12 mouse cellular contexts compared by ENCODE assay signal in the genomic region with DNA sequence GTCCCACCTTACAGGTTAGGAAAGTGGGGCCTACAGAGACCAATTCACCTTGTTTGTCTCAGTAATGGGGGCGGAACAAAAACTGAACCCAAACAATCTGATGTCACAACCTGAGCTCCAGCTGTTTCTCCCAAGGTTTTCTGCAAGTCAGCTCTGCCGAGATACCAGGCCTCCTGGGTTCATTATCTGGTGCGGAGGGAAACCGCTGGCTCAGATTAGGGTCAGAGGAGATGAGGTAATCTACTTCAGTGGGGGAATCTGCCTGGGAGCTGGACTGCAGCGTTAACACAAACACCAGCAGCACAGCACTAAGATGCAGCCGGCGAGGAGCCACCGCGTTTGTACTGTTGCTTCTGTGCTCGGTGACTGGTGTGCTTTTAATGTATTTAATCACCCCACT.
DNase-seq lines count a peak whose midpoint lies in the region; ATAC-seq and TF ChIP-seq lines count a peak whose summit lies in the region.
"Had no signal": no experiment of that assay in that cellular context is flagged by ENCODE, and none has a peak within 500 bp of the region (broad histone marks: within the 10 kb centered on the region; RNA-seq: fewer than 3 reads in every experiment).

No protein-coding gene starts in this region.

- no peaks in the 10 kb centered on the region for H3K9me3 ChIP-seq in heart, embryonic 16.5 days (replicated peaks; ENCODE audit: control insufficient read depth, low read length)
- H3K9me3 ChIP-seq in MEL (replicated peaks; ENCODE audit: insufficient read depth, low read length), result no peaks in the 10 kb centered on the region
- no peaks in the 10 kb centered on the region for H3K9me3 ChIP-seq in liver, postnatal 0 days (ENCODE audit: low read length)
- no peaks in the 10 kb centered on the region for H3K9me3 ChIP-seq in midbrain, embryonic 16.5 days (replicated peaks; ENCODE audit: control insufficient read depth, low read length, poor library complexity, severe bottlenecking)
- H3K9me3 ChIP-seq: forebrain, embryonic 13.5 days; limb, embryonic 12.5 days had no signal

- no peak overlapping the region for H3K4me3 ChIP-seq in heart, embryonic 16.5 days (ENCODE audit: low read length)
- H3K4me3 ChIP-seq in MEL (ENCODE audit: control insufficient read depth in 1 of 2, insufficient read depth in 1 of 2, low read depth in 2 of 2, low read length in 2 of 2), result no peak overlapping the region
- no peak overlapping the region for H3K4me3 ChIP-seq in liver, postnatal 0 days (ENCODE audit: low read depth, low read length)
- H3K4me3 ChIP-seq in midbrain, embryonic 16.5 days (ENCODE audit: low read depth, low read length), result no peak overlapping the region
- H3K4me3 ChIP-seq: forebrain, embryonic 13.5 days; limb, embryonic 12.5 days had no signal

- TF ChIP-seq POLR2A in MEL (IDR thresholded peaks at IDR 0.05; ENCODE audit: control insufficient read depth in 1 of 2, insufficient read depth in 1 of 2, low read depth in 1 of 2, low read length in 2 of 2, poor library complexity in 1 of 2), result no peak

- intact Hi-C loops in heart, postnatal 25 days (cut with DNase I), result no loop called here

- no peak for DNase-seq in heart, postnatal 25 days (ENCODE audit: low spot score)
- DNase-seq in MEL (ENCODE audit: low read depth, low spot score), result peak; percentile 91
- DNase-seq in liver, postnatal 0 days, result peak; percentile 43
- no peak for DNase-seq in urinary bladder, postnatal 36 days (ENCODE audit: low spot score in 2 of 2)
- DNase-seq: cerebellum, adult 18-20 months; thymus, adult 18-20 months had no signal

- peaks cover 4% of the 10 kb centered on the region for H3K4me1 ChIP-seq in heart, embryonic 16.5 days (ENCODE audit: control insufficient read depth, insufficient read depth, low read length)
- H3K4me1 ChIP-seq in MEL (ENCODE audit: control insufficient read depth in 1 of 2, insufficient read depth in 2 of 2, low read length in 2 of 2), result peaks cover 12 to 27% of the 10 kb centered on the region in 2 experiments
- H3K4me1 ChIP-seq in liver, postnatal 0 days (ENCODE audit: insufficient read depth), result peaks cover 13% of the 10 kb centered on the region
- H3K4me1 ChIP-seq in midbrain, embryonic 16.5 days (ENCODE audit: control insufficient read depth, insufficient read depth, low read length), result 0 out of 2 replicates have a peak, but pooled peaks cover 2% of the 10 kb centered on the region

- H3K27ac ChIP-seq in heart, embryonic 16.5 days (ENCODE audit: low read length), result no peak overlapping the region
- no peak overlapping the region for H3K27ac ChIP-seq in MEL (ENCODE audit: control insufficient read depth, low read depth, low read length)
- no peak overlapping the region for H3K27ac ChIP-seq in liver, postnatal 0 days (ENCODE audit: low read depth)
- no peak overlapping the region for H3K27ac ChIP-seq in midbrain, embryonic 16.5 days (ENCODE audit: low read length)
- H3K27ac ChIP-seq: forebrain, embryonic 13.5 days; limb, embryonic 12.5 days had no signal

- no peak for TF ChIP-seq CTCF in MEL (IDR thresholded peaks at IDR 0.05 in 2 of 3, conservative IDR thresholded peaks at IDR 0.05 in 1 of 3; ENCODE audit: control insufficient read depth in 1 of 3, insufficient read depth in 1 of 3, low read depth in 2 of 3, low read length in 3 of 3, poor library complexity in 1 of 3, severe bottlenecking in 1 of 3)
- no peak for TF ChIP-seq CTCF in liver, postnatal 0 days (IDR thresholded peaks at IDR 0.05; ENCODE audit: low read depth)

- no peak for TF ChIP-seq RAD21 in MEL (IDR thresholded peaks at IDR 0.05; ENCODE audit: low read depth, low read length)

- no peaks in the 10 kb centered on the region for H3K79me2 ChIP-seq in MEL (ENCODE audit: control insufficient read depth, insufficient read depth, low read length, poor library complexity)

- H3K27me3 ChIP-seq in heart, embryonic 16.5 days (ENCODE audit: control insufficient read depth, insufficient read depth, low read length), result no peaks in the 10 kb centered on the region
- H3K27me3 ChIP-seq in MEL (ENCODE audit: control insufficient read depth in 1 of 2, insufficient read depth in 2 of 2, low read length in 2 of 2), result no peaks in the 10 kb centered on the region
- H3K27me3 ChIP-seq in liver, postnatal 0 days (ENCODE audit: insufficient read depth, low read length), result no peaks in the 10 kb centered on the region
- no peaks in the 10 kb centered on the region for H3K27me3 ChIP-seq in midbrain, embryonic 16.5 days (ENCODE audit: control insufficient read depth, insufficient read depth, low read depth, low read length)
- H3K27me3 ChIP-seq: forebrain, embryonic 13.5 days; limb, embryonic 12.5 days had no signal

- ATAC-seq in heart, embryonic 16.5 days (replicated peaks; ENCODE audit: extremely low read depth, insufficient read depth, low FRiP score), result 0 out of 2 replicates have a peak, but pooled peaks have one; percentile 38
- peak; percentile 52 for ATAC-seq in common myeloid progenitor, adult 5-6 weeks (replicated peaks; ENCODE audit: low read depth, poor library complexity, severe bottlenecking)
- ATAC-seq in liver, postnatal 0 days, result peak; percentile 62
- no peak for ATAC-seq in midbrain, embryonic 16.5 days
- ATAC-seq in erythroid progenitor cell, adult 5-6 weeks (replicated peaks; ENCODE audit: low FRiP score, poor library complexity, severe bottlenecking), result no peak
- ATAC-seq: forebrain, embryonic 13.5 days had no signal

- WGBS in heart, embryonic 16.5 days, result 50% methylated on average over 10 of the region's 10 CpGs
- WGBS in liver, postnatal 0 days (ENCODE audit: insufficient replicate concordance), result 19% methylated on average over 10 of the region's 10 CpGs
- WGBS in midbrain, embryonic 16.5 days, result 55% methylated on average over 10 of the region's 10 CpGs

- no peaks in the 10 kb centered on the region for H3K36me3 ChIP-seq in heart, embryonic 16.5 days (ENCODE audit: control insufficient read depth, insufficient read depth)
- H3K36me3 ChIP-seq in MEL (ENCODE audit: control insufficient read depth in 1 of 2, insufficient read depth in 2 of 2, low read length in 2 of 2), result peaks cover 0 to 29% of the 10 kb centered on the region in 2 experiments; a peak in 2 of 4 replicates
- H3K36me3 ChIP-seq in liver, postnatal 0 days (replicated peaks; ENCODE audit: insufficient read depth, low read length), result no peaks in the 10 kb centered on the region
- H3K36me3 ChIP-seq in midbrain, embryonic 16.5 days (ENCODE audit: control insufficient read depth, insufficient read depth, low read length), result peaks cover 6% of the 10 kb centered on the region

- TF ChIP-seq EP300 in MEL (IDR thresholded peaks at IDR 0.05; ENCODE audit: low read depth in 1 of 2, low read length in 2 of 2), result peak; percentile 93 to 97
- peak; percentile 84 for TF ChIP-seq EP300 in liver, postnatal 0 days (IDR thresholded peaks at IDR 0.05; ENCODE audit: low read depth)

- H3K4me2 ChIP-seq in heart, embryonic 16.5 days (ENCODE audit: low read depth, low read length), result no peak overlapping the region
- no peak overlapping the region; the same call in 1 of the 2 replicates for H3K4me2 ChIP-seq in liver, postnatal 0 days (ENCODE audit: low read depth, low read length)
- H3K4me2 ChIP-seq in midbrain, embryonic 16.5 days (ENCODE audit: low read length), result no peak overlapping the region
- H3K4me2 ChIP-seq: forebrain, embryonic 13.5 days; limb, embryonic 12.5 days had no signal

- no peak overlapping the region for H3K9ac ChIP-seq in heart, embryonic 16.5 days (ENCODE audit: low read length)
- H3K9ac ChIP-seq in MEL (ENCODE audit: control insufficient read depth, low read depth, low read length, poor library complexity, severe bottlenecking), result no peak overlapping the region
- no peak overlapping the region for H3K9ac ChIP-seq in liver, postnatal 0 days (replicated peaks)
- H3K9ac ChIP-seq in midbrain, embryonic 16.5 days (ENCODE audit: low read depth, low read length), result no peak overlapping the region
- H3K9ac ChIP-seq: forebrain, embryonic 13.5 days; limb, embryonic 12.5 days had no signal

TF ChIP-seq in MEL, 35 proteins besides CTCF, POLR2A, EP300 and RAD21 (continues in another document):
- TF ChIP-seq GABPA (IDR thresholded peaks at IDR 0.05; ENCODE audit: low read depth, low read length) (0 out of 2 replicates have a peak, but pooled peaks have one; percentile 39), ELF1 (IDR thresholded peaks at IDR 0.05; ENCODE audit: low read depth, low read length) (0 out of 2 replicates have a peak, but pooled peaks have one; percentile 34), POLR2AphosphoS5 (IDR thresholded peaks at IDR 0.05; ENCODE audit: borderline replicate concordance, low read depth, low read length) (no peak), JUND (IDR thresholded peaks at IDR 0.05; ENCODE audit: low read depth, low read length) (no peak), RCOR1 (IDR thresholded peaks at IDR 0.05; ENCODE audit: low read depth, low read length) (peak; percentile 100), UBTF (IDR thresholded peaks at IDR 0.05; ENCODE audit: borderline replicate concordance, insufficient read depth, low read depth, low read length) (no peak), USF1 (IDR thresholded peaks at IDR 0.05; ENCODE audit: low read depth, low read length) (no peak), ZKSCAN1 (IDR thresholded peaks at IDR 0.05; ENCODE audit: low read depth, low read length) (no peak; the same call in 1 of the 2 replicates), ZNF384 (IDR thresholded peaks at IDR 0.05; ENCODE audit: low read depth, low read length) (no peak), TCF12 (IDR thresholded peaks at IDR 0.05; ENCODE audit: low read depth, low read length) (peak; percentile 96), SMC3 (IDR thresholded peaks at IDR 0.05; ENCODE audit: low read depth, low read length) (peak; percentile 11; the same call in 1 of the 2 replicates), TBP (IDR thresholded peaks at IDR 0.05; ENCODE audit: low read depth, low read length) (0 out of 2 replicates have a peak, but pooled peaks have one; percentile 49), GATA1 (IDR thresholded peaks at IDR 0.05; ENCODE audit: low read depth, low read length) (peak; percentile 98), MXI1 (IDR thresholded peaks at IDR 0.05; ENCODE audit: low read depth, low read length) (peak; percentile 69), MAZ (IDR thresholded peaks at IDR 0.05; ENCODE audit: low read depth, low read length) (no peak; the same call in 1 of the 2 replicates), SIN3A (IDR thresholded peaks at IDR 0.05; ENCODE audit: low read length) (peak; percentile 97), USF2 (IDR thresholded peaks at IDR 0.05; ENCODE audit: borderline replicate concordance in 1 of 2, insufficient read depth in 1 of 2, low read depth in 1 of 2, low read length in 2 of 2) (no peak), ZMIZ1 (IDR thresholded peaks at IDR 0.05; ENCODE audit: low read depth, low read length) (no peak), NELFE (IDR thresholded peaks at IDR 0.05; ENCODE audit: low read depth, low read length) (no peak), POLR2AphosphoS2 (IDR thresholded peaks at IDR 0.05; ENCODE audit: low read length) (no peak), CHD2 (IDR thresholded peaks at IDR 0.05; ENCODE audit: low read length) (no peak), ETS1 (IDR thresholded peaks at IDR 0.05; ENCODE audit: low read depth, low read length) (peak; percentile 100)

Comparison
In these comparisons a context has a peak if more than half of its experiments do, and no peak if none do; other contexts are left out.
1. ATAC-seq: peak in heart, embryonic 16.5 days (single experiment), common myeloid progenitor, adult 5-6 weeks (single experiment) and liver, postnatal 0 days (single experiment); none in midbrain, embryonic 16.5 days (single experiment) and erythroid progenitor cell, adult 5-6 weeks (single experiment).
2. DNase-seq: peak in MEL (single experiment) and liver, postnatal 0 days (single experiment); none in heart, postnatal 25 days (single experiment) and urinary bladder, postnatal 36 days (0 of 2).